Mouse (Mus musculus): ENCODE measurements around the gene Tns1. TPM values are rescaled to one million over a fixed set of nuclear protein-coding genes. Genes with fewer than 3 reads are reported as not detected.

The Tns1 gene
- total and polyA plus RNA-seq, 3 experiments = 0.40 to 3.6 (median 0.89) TPM

DNA sequence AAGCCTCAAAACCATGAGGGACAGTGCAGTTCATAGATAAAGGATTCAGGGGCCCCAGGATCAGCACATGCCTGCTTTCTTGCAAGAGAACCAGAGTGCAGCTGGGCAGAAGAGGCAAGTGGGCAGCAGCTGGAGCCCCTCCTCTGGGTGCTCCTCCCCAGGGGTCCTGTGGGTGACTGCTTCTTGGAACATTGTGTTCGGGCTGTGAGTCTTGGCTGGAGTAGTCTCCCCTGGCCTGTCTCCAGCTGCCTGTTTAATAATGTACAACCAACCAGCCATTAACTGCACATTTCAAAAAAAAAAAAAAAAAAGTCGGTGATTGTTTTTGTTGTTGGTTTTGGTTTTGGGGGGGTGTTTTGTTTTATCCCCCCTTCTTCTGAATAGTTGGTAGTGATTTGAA lies 76.9 kb downstream of the Tns1 start:
- Histone ChIP-seq H3K4me1 (ENCODE audit: control insufficient read depth in 1 of 2, insufficient read depth in 2 of 2) (peaks cover 0 to 17% of the 10 kb centered on the region in 2 experiments; a peak in 2 of 4 replicates), H3K4me3 (replicated peaks in 1 of 3; ENCODE audit: low read depth in 2 of 3, low read length in 2 of 3, poor library complexity in 1 of 3) (no peak overlapping the region), H3K36me3 (replicated peaks in 1 of 2; ENCODE audit: control insufficient read depth in 1 of 2, insufficient read depth in 1 of 2, low read length in 1 of 2) (no peaks in the 10 kb centered on the region), H3K27me3 (replicated peaks) (peaks cover 18% of the 10 kb centered on the region), H3K9me3 (replicated peaks; ENCODE audit: low read length) (no peaks in the 10 kb centered on the region), H3K4me2 (ENCODE audit: insufficient read depth, low read depth, poor library complexity, severe bottlenecking) (no peak overlapping the region), H3K9ac (ENCODE audit: insufficient read depth, low read depth) (no peak overlapping the region), H3K79me2 (replicated peaks; ENCODE audit: control insufficient read depth, extremely low read depth, insufficient read depth, poor library complexity, severe bottlenecking) (no peaks in the 10 kb centered on the region), H3K27ac (ENCODE audit: insufficient read depth, low read depth) (no peak overlapping the region)
- dilution Hi-C loops (cut with MboI; ENCODE audit: extremely low pct_ligation_motif_present, extremely low pct_unique_long_range_greater_than_20kb, low sequenced_read_pairs) (no loop called here), in situ Hi-C loops (cut with MboI; ENCODE audit: low pct_ligation_motif_present, low pct_unique_long_range_greater_than_20kb, low sequenced_read_pairs) (no loop called here)
- no peak for DNase-seq (ENCODE audit: extremely low read depth)
- TF ChIP-seq MXI1 (IDR thresholded peaks at IDR 0.05; ENCODE audit: low read depth, low read length) = no peak
- no peak for TF ChIP-seq RCOR1 (conservative IDR thresholded peaks at IDR 0.05; ENCODE audit: low read depth, low read length)
- no peak for TF ChIP-seq KAT2A (IDR thresholded peaks at IDR 0.05; ENCODE audit: insufficient replicate concordance, low read length)
- no peak for TF ChIP-seq JUND (conservative IDR thresholded peaks at IDR 0.05; ENCODE audit: low read depth, low read length)
- no peak for TF ChIP-seq ZC3H11A (IDR thresholded peaks at IDR 0.05; ENCODE audit: low read depth, low read length)
- TF ChIP-seq HCFC1 (IDR thresholded peaks at IDR 0.05; ENCODE audit: low read depth, low read length) = no peak
- no peak for TF ChIP-seq MYC (IDR thresholded peaks at IDR 0.05; ENCODE audit: low read depth, low read length)
- no peak for TF ChIP-seq NRF1 (IDR thresholded peaks at IDR 0.05; ENCODE audit: low read depth, low read length)
- TF ChIP-seq E2F4 (IDR thresholded peaks at IDR 0.05; ENCODE audit: insufficient replicate concordance, low read depth, low read length) = no peak
- TF ChIP-seq SMC3 (IDR thresholded peaks at IDR 0.05; ENCODE audit: low read depth, low read length) = no peak
- TF ChIP-seq CTCF (conservative IDR thresholded peaks at IDR 0.05 in 1 of 2, IDR thresholded peaks at IDR 0.05 in 1 of 2; ENCODE audit: low read depth in 2 of 2, low read length in 2 of 2) = no peak
- no peak for TF ChIP-seq CHD2 (IDR thresholded peaks at IDR 0.05; ENCODE audit: low read length)

DNA sequence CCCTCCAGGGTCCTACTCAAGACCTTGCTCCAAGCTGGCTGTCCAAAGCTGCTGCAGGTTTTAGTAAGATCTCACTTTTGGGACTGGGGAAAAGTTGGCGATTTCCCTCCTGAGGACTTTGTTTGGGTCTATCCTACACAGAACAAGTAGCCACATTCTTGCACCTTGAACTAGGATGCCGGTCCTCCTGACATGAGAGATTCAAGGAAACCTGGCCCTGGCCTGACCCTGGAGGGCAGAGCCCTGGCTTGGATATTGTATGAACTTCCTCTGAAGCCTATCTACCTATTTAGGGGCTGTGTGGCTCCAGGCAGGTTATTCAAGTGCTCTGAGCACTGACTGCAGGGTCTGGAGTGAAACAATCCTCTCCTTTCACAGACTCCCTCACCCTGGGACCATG lies 79.2 kb downstream of the Tns1 start:
- no peak for DNase-seq (ENCODE audit: extremely low read depth)
- dilution Hi-C loops (cut with MboI; ENCODE audit: extremely low pct_ligation_motif_present, extremely low pct_unique_long_range_greater_than_20kb, low sequenced_read_pairs) = no loop called here
- H3K9ac ChIP-seq (ENCODE audit: insufficient read depth, low read depth) = no peak overlapping the region
- peaks cover 0 to 28% of the 10 kb centered on the region in 2 experiments; a peak in 2 of 4 replicates for H3K4me1 ChIP-seq (ENCODE audit: control insufficient read depth in 1 of 2, insufficient read depth in 2 of 2)
- no peaks in the 10 kb centered on the region for H3K79me2 ChIP-seq (replicated peaks; ENCODE audit: control insufficient read depth, extremely low read depth, insufficient read depth, poor library complexity, severe bottlenecking)
- no peaks in the 10 kb centered on the region for H3K9me3 ChIP-seq (replicated peaks; ENCODE audit: low read length)
- no peaks in the 10 kb centered on the region for H3K36me3 ChIP-seq (replicated peaks in 1 of 2; ENCODE audit: control insufficient read depth in 1 of 2, insufficient read depth in 1 of 2, low read length in 1 of 2)
- in situ Hi-C loops (cut with MboI; ENCODE audit: low pct_ligation_motif_present, low pct_unique_long_range_greater_than_20kb, low sequenced_read_pairs) = no loop called here
- no peak for TF ChIP-seq ETS1 (conservative IDR thresholded peaks at IDR 0.05; ENCODE audit: low read depth, low read length)
- no peak for TF ChIP-seq UBTF (IDR thresholded peaks at IDR 0.05; ENCODE audit: low read depth, low read length)
- TF ChIP-seq USF2 (conservative IDR thresholded peaks at IDR 0.05; ENCODE audit: low read depth, low read length) = no peak
- TF ChIP-seq MAFK (IDR thresholded peaks at IDR 0.05; ENCODE audit: insufficient replicate concordance, low read length) = no peak
- no peak for TF ChIP-seq TBP (conservative IDR thresholded peaks at IDR 0.05; ENCODE audit: low read depth, low read length)
- TF ChIP-seq EP300 (IDR thresholded peaks at IDR 0.05; ENCODE audit: low read length) = no peak
- TF ChIP-seq BHLHE40 (IDR thresholded peaks at IDR 0.05; ENCODE audit: low read depth, low read length) = no peak
- no peak for TF ChIP-seq ZC3H11A (IDR thresholded peaks at IDR 0.05; ENCODE audit: low read depth, low read length)
- TF ChIP-seq MAZ (IDR thresholded peaks at IDR 0.05; ENCODE audit: low read depth, low read length) = no peak
- TF ChIP-seq POLR2A (IDR thresholded peaks at IDR 0.05; ENCODE audit: low read depth, low read length) = no peak
- TF ChIP-seq HCFC1 (IDR thresholded peaks at IDR 0.05; ENCODE audit: low read depth, low read length) = no peak
- no peak for TF ChIP-seq E2F4 (IDR thresholded peaks at IDR 0.05; ENCODE audit: insufficient replicate concordance, low read depth, low read length)
- no peak for TF ChIP-seq ZNF384 (IDR thresholded peaks at IDR 0.05; ENCODE audit: low read depth, low read length)
- no peak for TF ChIP-seq IRF4 (IDR thresholded peaks at IDR 0.05; ENCODE audit: low read depth, low read length)
- TF ChIP-seq RCOR1 (conservative IDR thresholded peaks at IDR 0.05; ENCODE audit: low read depth, low read length) = no peak
- no peak for TF ChIP-seq CHD1 (IDR thresholded peaks at IDR 0.05; ENCODE audit: low read depth, low read length)
- H3K4me3 ChIP-seq (replicated peaks in 1 of 3; ENCODE audit: low read depth in 2 of 3, low read length in 2 of 3, poor library complexity in 1 of 3) = no peak overlapping the region
- H3K27ac ChIP-seq (ENCODE audit: insufficient read depth, low read depth) = no peak overlapping the region
- peaks cover 10% of the 10 kb centered on the region for H3K27me3 ChIP-seq (replicated peaks)
- no peak overlapping the region for H3K4me2 ChIP-seq (ENCODE audit: insufficient read depth, low read depth, poor library complexity, severe bottlenecking)

Data from CH12.LX (cell line).